Mouse (Mus musculus) heart, postnatal 0 days (tissue): ENCODE measurements around the gene Tesk2. TPM values are rescaled to one million over a fixed set of nuclear protein-coding genes. Genes with fewer than 3 reads are reported as not detected.

ENCODE experiments used
- ATAC-seq: fragments of 200-750 bp; cut with Nextera tagmentation; 2 replicates; pipeline ENCODE4 v1.8.0; 2017; ENCODE audit warnings: low read depth, moderate number of reproducible peaks, moderate library complexity; ENCODE audit not compliant: insufficient read depth
- DNase-seq: peaks from one replicate; pipeline ENCODE4 v3.0.0-alpha.2; 2016; ENCODE audit warnings: low spot score
- H3K27ac ChIP-seq: fragments of 300-500 bp; sonication (generic); 2 replicates; pipeline ENCODE4 v1.5.1; 2014; ENCODE audit warnings: low read depth, mild to moderate bottlenecking
- H3K27me3 ChIP-seq: fragments of 300-500 bp; sonication (generic); 2 replicates; pipeline ENCODE4 v1.6.1; 2014; ENCODE audit warnings: low read length, mixed read lengths; ENCODE audit not compliant: control insufficient read depth, insufficient read depth
- H3K36me3 ChIP-seq: fragments of 300-500 bp; sonication (generic); replicated peaks from 2 replicates; pipeline ENCODE4 v1.6.1; 2014; ENCODE audit warnings: low read length, mixed read lengths; ENCODE audit not compliant: control insufficient read depth, insufficient read depth
- H3K4me1 ChIP-seq: fragments of 300-500 bp; sonication (generic); 2 replicates; pipeline ENCODE4 v1.6.1; 2014; ENCODE audit warnings: antibody characterized with exemption; ENCODE audit not compliant: control insufficient read depth, insufficient read depth
- H3K4me2 ChIP-seq: fragments of 300-500 bp; sonication (generic); 2 replicates; pipeline ENCODE4 v1.6.1; 2014; ENCODE audit warnings: low read depth, mild to moderate bottlenecking, low read length, moderate library complexity
- H3K4me3 ChIP-seq: fragments of 300-500 bp; sonication (generic); 2 replicates; pipeline ENCODE4 v1.5.1; 2014; ENCODE audit warnings: low read depth, low read length
- H3K9ac ChIP-seq: fragments of 300-500 bp; sonication (generic); replicated peaks from 2 replicates; pipeline ENCODE4 v1.6.1; 2014; ENCODE audit warnings: low read depth, low read length, mixed read lengths
- H3K9me3 ChIP-seq: fragments of 300-500 bp; sonication (generic); replicated peaks from 2 replicates; pipeline ENCODE4 v1.6.1; 2016; ENCODE audit warnings: low read length; ENCODE audit not compliant: control insufficient read depth
- CTCF ChIP-seq: IDR thresholded peaks from 2 replicates; pipeline ENCODE4 v1.5.1; 2016; ENCODE audit warnings: antibody characterized with exemption, control low read depth, low read depth
- EP300 ChIP-seq: IDR thresholded peaks from 2 replicates; pipeline ENCODE4 v1.6.1; 2016; ENCODE audit warnings: antibody characterized with exemption, low read depth
- WGBS: fragments of 180-500 bp; shearing (Covaris S2); extraction: QIAGEN DNeasy Blood & Tissue Kit; methylation state at CpG from one replicate; pipeline ENCODE4 v1.1.7; 2014; 5-methylcytosine and 5-hydroxymethylcytosine counted together
- polyA plus RNA-seq: library from polyadenylated mRNA; unstranded; fragments of >200 nt; fragmentation: Nextera tagmentation; extraction: Ambion mirVana; gene quantifications from 2 replicates; pipeline ENCODE4 v1.2.1, GENCODE M21; 2015
- total RNA-seq: library from RNA; depleted of rRNA; stranded (reverse); fragments of >200 nt; gene quantifications from 2 replicates; pipeline ENCODE4 v1.2.3, GENCODE M21; 2014; ENCODE audit warnings: low replicate concordance

Gene Tesk2
- total and polyA plus RNA-seq, 2 experiments from 2014 or later: 1.3 to 2.3 TPM

DNA sequence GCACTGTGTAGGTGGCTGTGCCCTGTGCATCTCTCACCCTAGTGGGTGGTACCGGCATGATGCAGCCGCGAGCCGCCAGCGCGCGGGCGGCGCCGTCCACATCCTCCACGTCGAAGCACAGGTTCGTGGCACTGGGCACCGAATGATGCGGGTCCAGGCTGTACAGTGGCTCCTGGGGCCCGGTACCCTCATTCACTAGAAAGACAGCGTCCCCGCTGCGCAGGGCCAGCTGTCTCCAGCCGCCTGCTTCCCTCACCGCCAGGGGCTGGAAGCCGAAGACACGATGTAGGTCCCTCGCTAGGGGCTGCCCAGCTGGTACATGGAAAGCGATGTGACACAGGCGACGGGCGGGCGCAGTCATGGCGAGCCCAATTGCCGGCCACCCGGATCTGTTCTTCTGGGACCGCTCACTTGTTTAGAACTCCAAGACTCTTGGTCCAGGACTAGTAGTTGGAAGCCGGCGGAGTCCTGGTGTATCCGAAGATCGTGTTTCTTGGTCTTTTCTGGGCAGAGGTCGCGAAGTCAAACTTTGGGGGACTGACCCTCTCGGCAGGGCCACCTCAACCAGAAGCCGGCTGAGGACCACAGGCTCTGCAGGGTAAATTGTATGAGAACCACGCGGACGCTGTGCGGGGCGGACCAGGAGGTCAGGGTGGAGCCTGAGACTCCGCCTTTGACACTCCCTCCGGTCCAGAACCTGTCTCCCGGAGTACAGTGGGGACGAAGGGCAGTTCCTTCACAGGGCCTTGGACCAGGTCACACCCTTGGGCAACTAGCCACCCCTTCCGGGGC, 100.3 kb downstream of the Tesk2 start:
- peak overlapping the region; percentile 92 for H3K4me2 ChIP-seq
- peak overlapping the region; percentile 59 for H3K4me3 ChIP-seq
- WGBS: under 1% methylated on average over 51 of the region's 51 CpGs
- H3K9ac ChIP-seq: peak overlapping the region; percentile 54
- peak; percentile 79 for DNase-seq
- peaks cover 20% of the 10 kb centered on the region; the same call in 1 of the 2 replicates for H3K36me3 ChIP-seq
- no peaks in the 10 kb centered on the region for H3K9me3 ChIP-seq
- TF ChIP-seq EP300 (no peak), CTCF (peak; percentile 27)
- H3K4me1 ChIP-seq: peaks cover 14% of the 10 kb centered on the region; the same call in 1 of the 2 replicates
- ATAC-seq: peak; percentile 79
- H3K27ac ChIP-seq: peak overlapping the region; percentile 30; the same call in 1 of the 2 replicates
- peaks cover 13% of the 10 kb centered on the region for H3K27me3 ChIP-seq

- Histone ChIP-seq H3K36me3 (peaks cover 14% of the 10 kb centered on the region; the same call in 1 of the 2 replicates), H3K27ac (peak within 1 kb of the TSS; percentile 30; the same call in 1 of the 2 replicates), H3K4me3 (peak within 1 kb of the TSS; percentile 59), H3K27me3 (peaks cover 13% of the 10 kb centered on the region), H3K9me3 (no peaks in the 10 kb centered on the region), H3K9ac (peak within 1 kb of the TSS; percentile 54), H3K4me1 (peaks cover 14% of the 10 kb centered on the region; the same call in 1 of the 2 replicates), H3K4me2 (peak within 1 kb of the TSS; percentile 92)
- no peak for DNase-seq
- TF ChIP-seq CTCF (no peak), EP300 (no peak)
- 12% methylated on average over 9 of the region's 9 CpGs for WGBS
- ATAC-seq: no peak
These were observed 100.9 kb downstream of the Tesk2 start, which contains the start of gene Hpdl for GRCm38 (mm10) chr4:116821694-116822016. Gene Hpdl (minus strand): TSS chr4:116821707.

- H3K9me3 ChIP-seq: no peaks in the 10 kb centered on the region
- peak overlapping the region; percentile 61 for H3K9ac ChIP-seq
- TF ChIP-seq EP300: no peak
- no peak for TF ChIP-seq CTCF
- under 1% methylated on average over 29 of the region's 29 CpGs for WGBS
- DNase-seq (peak; percentile 81), ATAC-seq (peak; percentile 80)
- H3K27ac ChIP-seq: peak overlapping the region; percentile 92
- peaks cover 14% of the 10 kb centered on the region; the same call in 1 of the 2 replicates for H3K4me1 ChIP-seq
- H3K36me3 ChIP-seq: no peaks in the 10 kb centered on the region
- H3K27me3 ChIP-seq: peaks cover 13% of the 10 kb centered on the region
- peak overlapping the region; percentile 62 for H3K4me3 ChIP-seq
- H3K4me2 ChIP-seq: peak overlapping the region; percentile 62
These were observed 103.8 kb downstream of the Tesk2 start for GRCm38 (mm10) chr4:116824541-116825004.

DNA sequence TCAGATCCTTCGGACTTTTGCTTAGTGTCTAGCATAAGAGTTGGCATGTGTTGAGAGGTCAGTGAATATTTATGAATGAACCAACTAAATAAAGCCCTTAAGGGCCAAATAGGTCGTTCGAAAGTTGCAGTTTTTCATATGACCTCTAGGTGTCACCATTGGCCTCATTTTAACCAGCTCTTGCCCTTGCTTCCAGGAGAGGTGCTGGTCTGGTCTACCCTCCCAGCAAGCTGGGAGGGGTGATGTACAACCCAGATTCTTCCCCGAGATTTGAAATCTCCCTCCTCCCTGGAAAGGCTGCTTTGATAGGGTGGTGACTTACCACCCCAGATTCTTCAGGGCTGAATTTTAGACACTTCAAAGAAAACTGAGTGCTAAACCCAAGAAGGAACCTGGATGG, 107.1 kb downstream of the Tesk2 start:
- ATAC-seq (peak; percentile 47), DNase-seq (peak; percentile 80)
- Histone ChIP-seq H3K4me2 (no peak overlapping the region), H3K4me1 (0 out of 2 replicates have a peak, but pooled peaks cover 8% of the 10 kb centered on the region), H3K36me3 (no peaks in the 10 kb centered on the region), H3K27me3 (no peaks in the 10 kb centered on the region), H3K9me3 (no peaks in the 10 kb centered on the region), H3K27ac (no peak overlapping the region), H3K9ac (no peak overlapping the region), H3K4me3 (no peak overlapping the region)
- WGBS: under 1% methylated on average over 4 of the region's 4 CpGs
- no peak for TF ChIP-seq EP300
- peak; percentile 76 for TF ChIP-seq CTCF

- TF ChIP-seq CTCF (no peak), EP300 (no peak)
- Histone ChIP-seq H3K27me3 (no peaks in the 10 kb centered on the region), H3K4me1 (0 out of 2 replicates have a peak, but pooled peaks cover 8% of the 10 kb centered on the region), H3K4me2 (no peak overlapping the region), H3K9me3 (no peaks in the 10 kb centered on the region), H3K36me3 (no peaks in the 10 kb centered on the region), H3K9ac (no peak overlapping the region), H3K27ac (no peak overlapping the region), H3K4me3 (no peak overlapping the region)
- no peak for ATAC-seq
- no peak for DNase-seq
- WGBS: 70% methylated on average over 6 of the region's 6 CpGs
These were observed 108.8 kb downstream of the Tesk2 start for GRCm38 (mm10) chr4:116829364-116830069.
